Mouse (Mus musculus) E14TG2a.4 (cell line): ENCODE data around the gene Tmem132d.
A peak's percentile ranks its signal among the peaks of the same experiment; 100 is the strongest.

Experiments
- CTCF ChIP-seq: conservative IDR thresholded peaks from 2 replicates; pipeline ENCODE4 v1.5.1; 2014; ENCODE audit warnings: low read length
- NANOG ChIP-seq: IDR thresholded peaks from 2 replicates; pipeline ENCODE4 v1.6.1; 2014; ENCODE audit warnings: borderline replicate concordance, low read length, mixed read lengths

- peak; percentile 77 for TF ChIP-seq CTCF
- TF ChIP-seq NANOG = no peak
Observed at GRCm38 (mm10) chr5:128111664-128112063, 321.2 kb downstream of the Tmem132d start.
